Mouse (Mus musculus) bone marrow macrophage, adult 2 months (primary cell): Measurements from ENCODE around the gene Pbx4.

Experiments used
- CTCF ChIP-seq: IDR thresholded peaks from 2 replicates; pipeline ENCODE4 v1.5.1; 2012; ENCODE audit warnings: low read depth, mild to moderate bottlenecking, low read length, moderate library complexity
- POLR2A ChIP-seq: IDR thresholded peaks from 2 replicates; pipeline ENCODE4 v1.6.1; 2012; ENCODE audit warnings: mild to moderate bottlenecking, low read depth, low read length, borderline replicate concordance

DNA sequence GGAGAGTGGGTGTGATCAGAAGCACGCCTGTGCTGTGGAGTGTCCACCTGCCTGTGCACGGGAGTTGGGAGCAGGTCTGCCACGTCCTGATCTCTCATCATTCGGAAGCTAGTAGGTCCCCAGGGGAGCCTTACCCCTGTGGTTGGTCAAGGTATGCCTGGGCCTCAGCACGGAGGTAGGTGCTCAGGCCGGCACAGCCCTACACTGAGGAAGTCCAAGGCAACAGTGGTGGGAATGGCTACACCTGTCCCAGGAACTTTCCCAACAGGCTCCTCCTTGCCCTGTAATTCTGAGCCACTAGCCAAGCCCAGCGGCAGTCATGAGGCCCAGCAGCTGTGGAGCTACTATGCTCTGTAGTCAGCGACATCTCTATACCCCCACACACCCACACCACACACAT, 47.4 kb downstream of the Pbx4 start:
- TF ChIP-seq CTCF (no peak), POLR2A (no peak)
